Mouse (Mus musculus) heart, postnatal 0 days (tissue): Measurements from ENCODE around the gene Podxl. TPM values are rescaled to one million over a fixed set of nuclear protein-coding genes. Genes with fewer than 3 reads are reported as not detected.

Source experiments
- ATAC-seq: fragments of 200-750 bp; cut with Nextera tagmentation; 2 replicates; pipeline ENCODE4 v1.8.0; 2017; ENCODE audit warnings: low read depth, moderate number of reproducible peaks, moderate library complexity; ENCODE audit not compliant: insufficient read depth
- DNase-seq: peaks from one replicate; pipeline ENCODE4 v3.0.0-alpha.2; 2016; ENCODE audit warnings: low spot score
- H3K27ac ChIP-seq: fragments of 300-500 bp; sonication (generic); 2 replicates; pipeline ENCODE4 v1.5.1; 2014; ENCODE audit warnings: low read depth, mild to moderate bottlenecking
- H3K27me3 ChIP-seq: fragments of 300-500 bp; sonication (generic); 2 replicates; pipeline ENCODE4 v1.6.1; 2014; ENCODE audit warnings: low read length, mixed read lengths; ENCODE audit not compliant: control insufficient read depth, insufficient read depth
- H3K36me3 ChIP-seq: fragments of 300-500 bp; sonication (generic); replicated peaks from 2 replicates; pipeline ENCODE4 v1.6.1; 2014; ENCODE audit warnings: low read length, mixed read lengths; ENCODE audit not compliant: control insufficient read depth, insufficient read depth
- H3K4me1 ChIP-seq: fragments of 300-500 bp; sonication (generic); 2 replicates; pipeline ENCODE4 v1.6.1; 2014; ENCODE audit warnings: antibody characterized with exemption; ENCODE audit not compliant: control insufficient read depth, insufficient read depth
- H3K4me2 ChIP-seq: fragments of 300-500 bp; sonication (generic); 2 replicates; pipeline ENCODE4 v1.6.1; 2014; ENCODE audit warnings: low read depth, mild to moderate bottlenecking, low read length, moderate library complexity
- H3K4me3 ChIP-seq: fragments of 300-500 bp; sonication (generic); 2 replicates; pipeline ENCODE4 v1.5.1; 2014; ENCODE audit warnings: low read depth, low read length
- H3K9ac ChIP-seq: fragments of 300-500 bp; sonication (generic); replicated peaks from 2 replicates; pipeline ENCODE4 v1.6.1; 2014; ENCODE audit warnings: low read depth, low read length, mixed read lengths
- H3K9me3 ChIP-seq: fragments of 300-500 bp; sonication (generic); replicated peaks from 2 replicates; pipeline ENCODE4 v1.6.1; 2016; ENCODE audit warnings: low read length; ENCODE audit not compliant: control insufficient read depth
- CTCF ChIP-seq: IDR thresholded peaks from 2 replicates; pipeline ENCODE4 v1.5.1; 2016; ENCODE audit warnings: antibody characterized with exemption, control low read depth, low read depth
- EP300 ChIP-seq: IDR thresholded peaks from 2 replicates; pipeline ENCODE4 v1.6.1; 2016; ENCODE audit warnings: antibody characterized with exemption, low read depth
- WGBS: fragments of 180-500 bp; shearing (Covaris S2); extraction: QIAGEN DNeasy Blood & Tissue Kit; methylation state at CpG from one replicate; pipeline ENCODE4 v1.1.7; 2014; 5-methylcytosine and 5-hydroxymethylcytosine counted together
- polyA plus RNA-seq: library from polyadenylated mRNA; unstranded; fragments of >200 nt; fragmentation: Nextera tagmentation; extraction: Ambion mirVana; gene quantifications from 2 replicates; pipeline ENCODE4 v1.2.1, GENCODE M21; 2015
- total RNA-seq: library from RNA; depleted of rRNA; stranded (reverse); fragments of >200 nt; gene quantifications from 2 replicates; pipeline ENCODE4 v1.2.3, GENCODE M21; 2014; ENCODE audit warnings: low replicate concordance; rRNA removed

Gene Podxl
- total RNA-seq (44.0 and 83.1 TPM in 2 replicates), polyA plus RNA-seq (14.9 and 17.6 TPM in 2 replicates)

- no peak for TF ChIP-seq CTCF
- TF ChIP-seq EP300: 0 out of 2 replicates have a peak, but pooled peaks have one; percentile 50
- peak within 1 kb of the TSS; percentile 63 for H3K4me3 ChIP-seq
- WGBS: under 1% methylated on average over 71 of the region's 91 CpGs
- H3K27me3 ChIP-seq: peaks cover 8% of the 10 kb centered on the region
- H3K36me3 ChIP-seq: no peaks in the 10 kb centered on the region
- peak within 1 kb of the TSS; percentile 66 for H3K27ac ChIP-seq
- ATAC-seq (peak; percentile 84), DNase-seq (peak; percentile 61)
- peak within 1 kb of the TSS; percentile 67 for H3K9ac ChIP-seq
- no peaks in the 10 kb centered on the region; the same call in 1 of the 2 replicates for H3K4me1 ChIP-seq
- no peaks in the 10 kb centered on the region for H3K9me3 ChIP-seq
- peak within 1 kb of the TSS; percentile 94 for H3K4me2 ChIP-seq
These were observed at the start of gene Podxl for GRCm38 (mm10) chr6:31563235-31564181. Podxl (minus strand) TSS chr6:31563981.

- peaks cover 33% of the 10 kb centered on the region for H3K4me1 ChIP-seq
- DNase-seq: no peak
- TF ChIP-seq CTCF (no peak), EP300 (no peak)
- H3K4me3 ChIP-seq: no peak overlapping the region
- WGBS: 30% methylated on average over 17 of the region's 17 CpGs
- no peak for ATAC-seq
- no peaks in the 10 kb centered on the region for H3K36me3 ChIP-seq
- H3K9ac ChIP-seq: no peak overlapping the region
- no peak overlapping the region for H3K4me2 ChIP-seq
- no peaks in the 10 kb centered on the region for H3K27me3 ChIP-seq
- no peaks in the 10 kb centered on the region for H3K9me3 ChIP-seq
- H3K27ac ChIP-seq: peak overlapping the region; percentile 74
These were observed 48.9 kb upstream of the Podxl start for GRCm38 (mm10) chr6:31612560-31613270.

- Histone ChIP-seq H3K9me3 (no peaks in the 10 kb centered on the region), H3K36me3 (no peaks in the 10 kb centered on the region), H3K4me3 (no peak overlapping the region), H3K27me3 (no peaks in the 10 kb centered on the region), H3K27ac (no peak overlapping the region), H3K4me2 (no peak overlapping the region), H3K4me1 (peaks cover 16% of the 10 kb centered on the region), H3K9ac (no peak overlapping the region)
- no peak for DNase-seq
- WGBS: 57% methylated on average over 4 of the region's 4 CpGs
- ATAC-seq: no peak
- TF ChIP-seq CTCF (no peak), EP300 (no peak)
These were observed 42.6 kb upstream of the Podxl start for GRCm38 (mm10) chr6:31606429-31606828.

GRCm38 (mm10) chr6:31604629-31605265 lies 41.0 kb upstream of the Podxl start:
- no peaks in the 10 kb centered on the region for H3K36me3 ChIP-seq
- 90% methylated on average over 7 of the region's 7 CpGs for WGBS
- ATAC-seq (no peak), DNase-seq (no peak)
- no peak overlapping the region for H3K27ac ChIP-seq
- H3K4me2 ChIP-seq: no peak overlapping the region
- H3K4me3 ChIP-seq: no peak overlapping the region
- TF ChIP-seq EP300: no peak
- no peak for TF ChIP-seq CTCF
- H3K9me3 ChIP-seq: no peaks in the 10 kb centered on the region
- no peaks in the 10 kb centered on the region for H3K27me3 ChIP-seq
- H3K4me1 ChIP-seq: peaks cover 28% of the 10 kb centered on the region
- H3K9ac ChIP-seq: no peak overlapping the region

- Histone ChIP-seq H3K36me3 (no peaks in the 10 kb centered on the region), H3K27me3 (no peaks in the 10 kb centered on the region), H3K9ac (no peak overlapping the region), H3K4me3 (no peak overlapping the region), H3K9me3 (no peaks in the 10 kb centered on the region), H3K4me1 (peaks cover 28% of the 10 kb centered on the region), H3K27ac (no peak overlapping the region), H3K4me2 (no peak overlapping the region)
- ATAC-seq (no peak), DNase-seq (no peak)
- 54% methylated on average over 4 of the region's 4 CpGs for WGBS
- TF ChIP-seq EP300 (no peak), CTCF (no peak)
These were observed 38.7 kb upstream of the Podxl start for GRCm38 (mm10) chr6:31602489-31602888.
